Mouse (Mus musculus) hindbrain, embryonic 16.5 days (tissue): ENCODE data around the gene Pm20d1. TPM values are rescaled to one million over a fixed set of nuclear protein-coding genes. Genes with fewer than 3 reads are reported as not detected.
"Not testable (repeated sequence)": the region's sequence is repeated elsewhere in the genome, so short reads cannot be mapped to it uniquely, and the experiment has no call there.

Source experiments
- ATAC-seq: fragments of 200-750 bp; cut with Nextera tagmentation; 2 replicates; pipeline ENCODE4 v1.8.0; 2017; ENCODE audit warnings: moderate TSS enrichment, moderate library complexity
- H3K27ac ChIP-seq: fragments of 300-500 bp; sonication (generic); 2 replicates; pipeline ENCODE4 v1.5.1; 2014; ENCODE audit warnings: low read depth, mild to moderate bottlenecking, control low read depth, low read length, moderate library complexity
- H3K27me3 ChIP-seq: fragments of 300-500 bp; sonication (generic); replicated peaks from 2 replicates; pipeline ENCODE4 v1.6.1; 2014; ENCODE audit warnings: low read length; ENCODE audit not compliant: control insufficient read depth, insufficient read depth
- H3K36me3 ChIP-seq: fragments of 300-500 bp; sonication (generic); 2 replicates; pipeline ENCODE4 v1.6.1; 2014; ENCODE audit warnings: mild to moderate bottlenecking, low read length, moderate library complexity, mixed read lengths; ENCODE audit not compliant: control insufficient read depth, insufficient read depth
- H3K4me1 ChIP-seq: fragments of 300-500 bp; sonication (generic); 2 replicates; pipeline ENCODE4 v1.6.1; 2014; ENCODE audit warnings: low read depth, low read length; ENCODE audit not compliant: control insufficient read depth, insufficient read depth
- H3K4me2 ChIP-seq: fragments of 300-500 bp; sonication (generic); 2 replicates; pipeline ENCODE4 v1.6.1; 2014; ENCODE audit warnings: mild to moderate bottlenecking, low read length, control low read depth, moderate library complexity
- H3K4me3 ChIP-seq: fragments of 300-500 bp; sonication (generic); 2 replicates; pipeline ENCODE4 v1.5.1; 2014; ENCODE audit warnings: mild to moderate bottlenecking, low read length, control low read depth, moderate library complexity
- H3K9ac ChIP-seq: fragments of 300-500 bp; sonication (generic); 2 replicates; pipeline ENCODE4 v1.6.1; 2014; ENCODE audit warnings: low read depth, mild to moderate bottlenecking, control low read depth, low read length, moderate library complexity
- H3K9me3 ChIP-seq: fragments of 300-500 bp; sonication (generic); 2 replicates; pipeline ENCODE4 v1.6.1; 2014; ENCODE audit warnings: mild to moderate bottlenecking, low read length, moderate library complexity; ENCODE audit not compliant: control insufficient read depth
- WGBS: fragments of 180-500 bp; shearing (Covaris S2); extraction: QIAGEN DNeasy Blood & Tissue Kit; methylation state at CpG from one replicate; pipeline ENCODE4 v1.1.7; 2014; 5-methylcytosine and 5-hydroxymethylcytosine counted together
- polyA plus RNA-seq: library from polyadenylated mRNA; unstranded; fragments of >200 nt; fragmentation: Nextera tagmentation; extraction: Ambion mirVana; gene quantifications from 2 replicates; pipeline ENCODE4 v1.2.1, GENCODE M21; 2015

Gene Pm20d1
- polyA plus RNA-seq, 1 experiment from 2014 or later: 0.41 TPM

- Histone ChIP-seq H3K4me1 (no peaks in the 10 kb centered on the region), H3K9ac (no peak overlapping the region), H3K9me3 (no peaks in the 10 kb centered on the region), H3K36me3 (no peaks in the 10 kb centered on the region), H3K4me2 (no peak overlapping the region), H3K4me3 (no peak overlapping the region), H3K27ac (no peak overlapping the region), H3K27me3 (no peaks in the 10 kb centered on the region)
- no peak for ATAC-seq
- 58% methylated on average over 2 of the region's 2 CpGs for WGBS
Measured at GRCm38 (mm10) chr1:131809651-131810050, 12.5 kb downstream of the Pm20d1 start.

GRCm38 (mm10) chr1:131811393-131811792 lies 14.2 kb downstream of the Pm20d1 start:
- 78% methylated on average over 1 of the region's 1 CpGs for WGBS
- Histone ChIP-seq H3K9me3 (no peaks in the 10 kb centered on the region), H3K4me1 (no peaks in the 10 kb centered on the region), H3K9ac (no peak overlapping the region), H3K27ac (no peak overlapping the region), H3K27me3 (no peaks in the 10 kb centered on the region), H3K36me3 (no peaks in the 10 kb centered on the region), H3K4me3 (no peak overlapping the region), H3K4me2 (no peak overlapping the region)
- ATAC-seq: no peak

- Histone ChIP-seq H3K4me2 (no peak overlapping the region), H3K36me3 (no peaks in the 10 kb centered on the region), H3K9me3 (no peaks in the 10 kb centered on the region), H3K27me3 (no peaks in the 10 kb centered on the region), H3K9ac (no peak overlapping the region), H3K4me3 (no peak overlapping the region), H3K4me1 (no peaks in the 10 kb centered on the region), H3K27ac (no peak overlapping the region)
- 91% methylated on average over 9 of the region's 9 CpGs for WGBS
- no peak for ATAC-seq
Measured at GRCm38 (mm10) chr1:131812006-131812405, 14.8 kb downstream of the Pm20d1 start.

- H3K27ac ChIP-seq: no peak overlapping the region
- WGBS: 87% methylated on average over 9 of the region's 9 CpGs
- H3K4me1 ChIP-seq: no peaks in the 10 kb centered on the region
- no peaks in the 10 kb centered on the region for H3K27me3 ChIP-seq
- no peak for ATAC-seq
- H3K9ac ChIP-seq: no peak overlapping the region
- no peaks in the 10 kb centered on the region for H3K36me3 ChIP-seq
- no peaks in the 10 kb centered on the region for H3K9me3 ChIP-seq
- no peak overlapping the region for H3K4me3 ChIP-seq
- H3K4me2 ChIP-seq: no peak overlapping the region
Measured at GRCm38 (mm10) chr1:131812631-131813295, 15.6 kb downstream of the Pm20d1 start.

- no peaks in the 10 kb centered on the region for H3K9me3 ChIP-seq
Measured at GRCm38 (mm10) chr1:131813731-131814130, 16.6 kb downstream of the Pm20d1 start.

GRCm38 (mm10) chr1:131814191-131814590 lies 17.0 kb downstream of the Pm20d1 start:
- Histone ChIP-seq H3K27me3 (no peaks in the 10 kb centered on the region), H3K36me3 (no peaks in the 10 kb centered on the region), H3K4me2 (no peak overlapping the region), H3K4me1 (no peaks in the 10 kb centered on the region), H3K27ac (no peak overlapping the region), H3K9ac (no peak overlapping the region), H3K4me3 (no peak overlapping the region), H3K9me3 (no peaks in the 10 kb centered on the region)
- ATAC-seq: no peak
- WGBS: 85% methylated on average over 3 of the region's 3 CpGs

More at GRCm38 (mm10) chr1:131813731-131814130, 16.6 kb downstream of the Pm20d1 start:
- H3K9ac ChIP-seq: no peak overlapping the region
- H3K27ac ChIP-seq: no peak overlapping the region
- H3K4me3 ChIP-seq: no peak overlapping the region
- 89% methylated on average over 4 of the region's 4 CpGs for WGBS
- no peaks in the 10 kb centered on the region for H3K36me3 ChIP-seq
- H3K4me2 ChIP-seq: no peak overlapping the region
- no peaks in the 10 kb centered on the region for H3K4me1 ChIP-seq
- H3K27me3 ChIP-seq: no peaks in the 10 kb centered on the region
- no peak for ATAC-seq

GRCm38 (mm10) chr1:131816886-131817285 lies 19.7 kb downstream of the Pm20d1 start:
- WGBS: 68% methylated on average over 6 of the region's 6 CpGs
- ATAC-seq: no peak
- no peak overlapping the region for H3K9ac ChIP-seq
- H3K36me3 ChIP-seq: no peaks in the 10 kb centered on the region
- H3K4me3 ChIP-seq: no peak overlapping the region
- no peaks in the 10 kb centered on the region for H3K27me3 ChIP-seq
- no peak overlapping the region for H3K4me2 ChIP-seq
- H3K4me1 ChIP-seq: no peaks in the 10 kb centered on the region
- H3K27ac ChIP-seq: no peak overlapping the region
- H3K9me3 ChIP-seq: no peaks in the 10 kb centered on the region

- not testable (repeated sequence) for H3K4me1 ChIP-seq, H3K27me3 ChIP-seq, H3K9me3 ChIP-seq, H3K9ac ChIP-seq, H3K4me2 ChIP-seq, H3K36me3 ChIP-seq, ATAC-seq, H3K4me3 ChIP-seq, H3K27ac ChIP-seq
- 72% methylated on average over 8 of the region's 9 CpGs for WGBS
Measured at GRCm38 (mm10) chr1:131820353-131820752, 23.2 kb downstream of the Pm20d1 start.

GRCm38 (mm10) chr1:131820887-131821328 lies 23.7 kb downstream of the Pm20d1 start:
- WGBS: 69% methylated on average over 10 of the region's 10 CpGs
- no peak overlapping the region for H3K9ac ChIP-seq
- H3K9me3 ChIP-seq: no peaks in the 10 kb centered on the region
- H3K27ac ChIP-seq: no peak overlapping the region
- H3K4me3 ChIP-seq: no peak overlapping the region
- H3K4me1 ChIP-seq: no peaks in the 10 kb centered on the region
- ATAC-seq: no peak
- H3K4me2 ChIP-seq: no peak overlapping the region
- no peaks in the 10 kb centered on the region for H3K27me3 ChIP-seq
- H3K36me3 ChIP-seq: no peaks in the 10 kb centered on the region
